Mouse (Mus musculus): ENCODE measurements around the gene Gtsf1l. TPM values are rescaled to one million over a fixed set of nuclear protein-coding genes. Genes with fewer than 3 reads are reported as not detected.
A peak's percentile ranks its signal among the peaks of the same experiment; 100 is the strongest.

The Gtsf1l gene
- total RNA-seq, 2 experiments from 2014 or later = not detected

GRCm38 (mm10) chr2:163054335-163054840 is 33.3 kb downstream of the Gtsf1l start, which contains the start of gene Mybl2:
Gene Mybl2 (plus strand): TSS chr2:163054687.
- peak; percentile 72 for DNase-seq (ENCODE audit: extremely low spot score in 1 of 2, low spot score in 1 of 2)

- no peak for DNase-seq (ENCODE audit: extremely low spot score in 1 of 2, low spot score in 1 of 2)
Observed at GRCm38 (mm10) chr2:163052826-163053225, 34.8 kb downstream of the Gtsf1l start.

- no peak for DNase-seq (ENCODE audit: extremely low spot score in 1 of 2, low spot score in 1 of 2)
Observed at GRCm38 (mm10) chr2:163052101-163052500, 35.6 kb downstream of the Gtsf1l start.

GRCm38 (mm10) chr2:163051691-163052090 is 36.0 kb downstream of the Gtsf1l start:
- no peak for DNase-seq (ENCODE audit: extremely low spot score in 1 of 2, low spot score in 1 of 2)

- no peak for DNase-seq (ENCODE audit: extremely low spot score in 1 of 2, low spot score in 1 of 2)
Observed at GRCm38 (mm10) chr2:163049116-163049515, 38.5 kb downstream of the Gtsf1l start.

- DNase-seq (ENCODE audit: extremely low spot score in 1 of 2, low spot score in 1 of 2) = peak; percentile 62 to 78
Observed at GRCm38 (mm10) chr2:163048125-163048524, 39.5 kb downstream of the Gtsf1l start.

- DNase-seq (ENCODE audit: extremely low spot score in 1 of 2, low spot score in 1 of 2) = no peak
Observed at GRCm38 (mm10) chr2:163039940-163040339, 47.7 kb downstream of the Gtsf1l start.

Small RNA genes lying within 50 kb of the gene (microRNA-seq; reads per million reads assigned to microRNA genes)
- gene Gm22174 (0 reads per million in 2 experiments), gene Mir7003 (0 reads per million in 2 experiments)

Other genes with a start within 250 kb of the Gtsf1l start
- gene Srsf6, start 156.3 kb downstream of the Gtsf1l start, total RNA-seq (2021) = 100 to 1,000 TPM in 1 of 2 experiments, 10 to 100 TPM in 1; 95.3 to 111 TPM
- gene L3mbtl1, start 144.4 kb downstream of the Gtsf1l start, total RNA-seq (2021) = 10 to 100 TPM; 10.3 to 15.7 TPM
- 1 to 10 TPM; 1.8 to 3.0 TPM for gene Sgk2, start 100.5 kb downstream of the Gtsf1l start, total RNA-seq (2021)
- gene Ift52, start 70.5 kb downstream of the Gtsf1l start, total RNA-seq (2021) = 10 to 100 TPM; 28.6 to 30.8 TPM
- gene Mybl2, start 33.2 kb downstream of the Gtsf1l start, total RNA-seq (2021) = 1 to 10 TPM; 1.3 to 2.1 TPM
- 10 to 100 TPM; 23.5 to 24.3 TPM for gene Tox2, start 115.3 kb upstream of the Gtsf1l start, total RNA-seq (2021)

All from layer of hippocampus, postnatal 25 days (tissue).